Mouse (Mus musculus) C2C12 (cell line): ENCODE data around the gene Agpat1.

Experiments used
- CTCF ChIP-seq: IDR thresholded peaks from one replicate; pipeline ENCODE4 v1.5.1; 2011; ENCODE audit not compliant: control insufficient read depth, insufficient read depth, insufficient read length
- MAX ChIP-seq: IDR thresholded peaks from one replicate; pipeline ENCODE4 v1.6.1; 2011; ENCODE audit warnings: mild to moderate bottlenecking, control low read depth
- MYOD1 ChIP-seq: IDR thresholded peaks from one replicate; pipeline ENCODE4 v1.6.1; 2011; ENCODE audit warnings: low read depth; ENCODE audit not compliant: control insufficient read depth, insufficient read length
- USF1 ChIP-seq: IDR thresholded peaks from one replicate; pipeline ENCODE4 v1.6.1; 2011; ENCODE audit warnings: low read depth, mild to moderate bottlenecking, control low read depth, moderate library complexity

DNA sequence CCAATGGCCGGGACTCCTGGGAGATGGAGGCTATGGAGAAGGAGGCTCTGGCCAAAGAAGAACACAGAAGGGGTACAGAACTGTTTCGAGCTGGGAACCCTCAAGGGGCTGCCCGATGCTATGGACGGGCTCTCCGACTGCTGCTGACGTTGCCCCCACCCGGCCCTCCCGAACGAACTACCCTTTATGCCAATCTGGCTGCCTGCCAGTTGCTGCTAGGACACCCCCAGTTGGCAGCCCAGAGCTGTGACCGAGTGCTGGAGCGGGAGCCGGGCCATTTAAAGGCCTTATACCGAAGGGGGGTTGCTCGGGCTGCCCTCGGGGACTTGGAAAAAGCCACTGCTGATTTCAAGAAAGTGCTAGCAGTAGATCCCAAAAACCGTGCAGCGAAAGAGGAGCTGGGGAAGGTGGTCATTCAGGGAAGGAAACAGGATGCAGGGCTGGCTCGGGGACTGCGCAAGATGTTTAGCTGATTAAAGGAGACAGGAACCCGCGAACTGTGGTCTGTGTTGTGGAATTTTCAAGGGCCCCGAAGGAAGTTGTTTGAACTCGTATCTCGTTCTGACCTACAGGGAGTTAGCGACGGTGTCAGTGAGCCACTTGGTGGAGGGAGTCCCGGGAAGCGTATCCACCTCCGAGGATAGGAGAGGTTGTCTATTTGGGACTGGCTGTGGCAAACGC lies 41.9 kb downstream of the Agpat1 start:
- TF ChIP-seq CTCF (no peak), USF1 (no peak), MYOD1 (no peak), MAX (no peak)
